Mouse (Mus musculus) testis, adult 2 months (tissue): ENCODE data around the gene Cpa2.

Source experiments
- CTCF ChIP-seq: fragments of 200-500 bp; IDR thresholded peaks from 2 replicates; pipeline ENCODE4 v1.5.1; 2012; ENCODE audit warnings: low read depth, mild to moderate bottlenecking, inconsistent platforms, low read length, moderate library complexity; ENCODE audit not compliant: control insufficient read depth, insufficient read depth, insufficient replicate concordance
- POLR2A ChIP-seq: fragments of 200-500 bp; IDR thresholded peaks from 2 replicates; pipeline ENCODE4 v1.6.1; 2012; ENCODE audit warnings: low read depth, mild to moderate bottlenecking, inconsistent platforms, low read length, moderate library complexity; ENCODE audit not compliant: control insufficient read depth

GRCm38 (mm10) chr6:30554092-30554491 lies 12.7 kb downstream of the Cpa2 start:
- TF ChIP-seq POLR2A (no peak), CTCF (no peak)
